Mouse (Mus musculus) layer of hippocampus, postnatal 14 days (tissue): ENCODE results near the gene Fthl17e. TPM values are rescaled to one million over a fixed set of nuclear protein-coding genes. Genes with fewer than 3 reads are reported as not detected.
"Not testable (repeated sequence)": the region's sequence is repeated elsewhere in the genome, so short reads cannot be mapped to it uniquely, and the experiment has no call there.

ENCODE experiments used
- DNase-seq, 2 experiments: peaks; one replicate each; pipeline ENCODE4 v3.0.0; 2021 to 2022; ENCODE audit warnings: low spot score in 2 of 2, mixed read lengths in 1 of 2
- long read RNA-seq, 2 experiments: library from polyadenylated mRNA; stranded (forward); transcript quantifications; one replicate each; pipeline ENCODE4 v2.0.0; 2021
- total RNA-seq, 2 experiments: library from RNA; stranded (reverse); gene quantifications; 2 replicates each; pipeline ENCODE4 v1.2.3; 2021

Fthl17e gene
- not detected for total RNA-seq
- long read RNA-seq, experiment 1, result 0 reads
- long read RNA-seq, experiment 2, result 0 reads

GRCm38 (mm10) chrX:9033193-9033592 lies at the start of gene Fthl17e:
Gene Fthl17e (plus strand): TSS chrX:9033493.
- not testable (repeated sequence) for DNase-seq

GRCm38 (mm10) chrX:8986655-8987054 lies 46.6 kb upstream of the Fthl17e start, which contains the start of gene Fthl17d:
Gene Fthl17d (minus strand): TSS chrX:8986755.
- not testable (repeated sequence) for DNase-seq

GRCm38 (mm10) chrX:9016079-9016478 lies 17.2 kb upstream of the Fthl17e start:
- peak in 1 of 2 experiments; percentile 8 for DNase-seq

GRCm38 (mm10) chrX:9019481-9019880 lies 13.8 kb upstream of the Fthl17e start:
- no peak for DNase-seq

- not testable (repeated sequence) for DNase-seq
These were observed 8.3 kb downstream of the Fthl17e start for GRCm38 (mm10) chrX:9041611-9042010.

GRCm38 (mm10) chrX:9060952-9061351 lies 27.7 kb downstream of the Fthl17e start:
- DNase-seq, result peak; percentile 55 to 88

GRCm38 (mm10) chrX:9062101-9062500 lies 28.8 kb downstream of the Fthl17e start:
- DNase-seq, result no peak

- not testable (repeated sequence) for DNase-seq
These were observed 29.4 kb downstream of the Fthl17e start, which contains the start of gene Fthl17f for GRCm38 (mm10) chrX:9062715-9063114. Gene Fthl17f (plus strand): TSS chrX:9063015.

GRCm38 (mm10) chrX:9077699-9078098 lies 44.4 kb downstream of the Fthl17e start:
- DNase-seq, result peak; percentile 47 to 72

Other genes starting within 250 kb of the Fthl17e start
- gene Ssxb5, start 229.8 kb upstream of the Fthl17e start, total RNA-seq, result not detected
- gene Gm6592, start 189.5 kb upstream of the Fthl17e start, total RNA-seq, result not detected
- not detected for gene Gm5751, start 159.2 kb upstream of the Fthl17e start, total RNA-seq
- 10 to 100 TPM; 28.5 to 30.2 TPM for gene B630019K06Rik, start 141.1 kb upstream of the Fthl17e start, total RNA-seq
- not detected for gene Fthl17b, start 70.5 kb upstream of the Fthl17e start, total RNA-seq
- gene Fthl17c, start 56.9 kb upstream of the Fthl17e start, total RNA-seq, result not detected
- not detected for gene Fthl17d, start 46.7 kb upstream of the Fthl17e start, total RNA-seq
- gene Fthl17f, start 29.5 kb downstream of the Fthl17e start, total RNA-seq, result not detected
- not detected for gene 4930402K13Rik, start 71.1 kb downstream of the Fthl17e start, total RNA-seq
- gene Lancl3, start 166.4 kb downstream of the Fthl17e start, total RNA-seq, result 1 to 10 TPM; 3.7 to 4.7 TPM
- gene Gm14862, start 223.4 kb downstream of the Fthl17e start, total RNA-seq, result not detected
- 10 to 100 TPM in 1 of 2 experiments, 1 to 10 TPM in 1; 8.4 to 11.9 TPM for gene Xk, start 239.3 kb downstream of the Fthl17e start, total RNA-seq